In genomic region chr6:11906890-11907268, GRCm38 (mm10) we compare ENCODE assay signal across 8 mouse cellular contexts. TPM values are rescaled to one million over a fixed set of nuclear protein-coding genes. Genes with fewer than 3 reads are reported as not detected.
DNase-seq lines count a peak whose midpoint lies in the region; ATAC-seq and TF ChIP-seq lines count a peak whose summit lies in the region.

No protein-coding gene starts in this region.

- no peak for TF ChIP-seq CTCF in lung, adult 2 months (IDR thresholded peaks at IDR 0.05; ENCODE audit: insufficient read depth, low read length)

- WGBS in lung, adult 2 months: under 1% methylated on average over 5 of the region's 5 CpGs
- WGBS in hindbrain, embryonic 15.5 days: 2% methylated on average over 5 of the region's 5 CpGs
- WGBS in midbrain, embryonic 12.5 days: 2% methylated on average over 5 of the region's 5 CpGs

- H3K27me3 ChIP-seq in hindbrain, embryonic 15.5 days: no peaks in the 10 kb centered on the region
- no peaks in the 10 kb centered on the region for H3K27me3 ChIP-seq in midbrain, embryonic 12.5 days

- peak overlapping the region; percentile 88 for H3K27ac ChIP-seq in hindbrain, embryonic 15.5 days (replicated peaks)
- H3K27ac ChIP-seq in midbrain, embryonic 12.5 days (replicated peaks): peak overlapping the region; percentile 56

- ATAC-seq in common myeloid progenitor, adult 5-6 weeks (replicated peaks; ENCODE audit: low read depth, poor library complexity, severe bottlenecking): peak; percentile 39
- ATAC-seq in hindbrain, embryonic 15.5 days (ENCODE audit: low FRiP score, low read depth): peak; percentile 63
- no peak for ATAC-seq in midbrain, embryonic 12.5 days (ENCODE audit: low FRiP score, low read depth)

- TF ChIP-seq POLR2A in lung, adult 2 months (IDR thresholded peaks at IDR 0.05; ENCODE audit: borderline replicate concordance, extremely low read depth, low read depth, low read length): no peak

- no peaks in the 10 kb centered on the region for H3K9me3 ChIP-seq in hindbrain, embryonic 15.5 days
- H3K9me3 ChIP-seq in midbrain, embryonic 12.5 days: no peaks in the 10 kb centered on the region

- H3K4me1 ChIP-seq in lung, adult 2 months (ENCODE audit: control insufficient read depth, insufficient read depth, low read length): peaks cover 6% of the 10 kb centered on the region
- peaks cover 22% of the 10 kb centered on the region for H3K4me1 ChIP-seq in hindbrain, embryonic 15.5 days (replicated peaks)
- peaks cover 16% of the 10 kb centered on the region for H3K4me1 ChIP-seq in midbrain, embryonic 12.5 days

- H3K4me3 ChIP-seq in lung, adult 2 months (replicated peaks; ENCODE audit: extremely low read depth, low read depth, low read length): peak overlapping the region; percentile 100
- H3K4me3 ChIP-seq in hindbrain, embryonic 15.5 days: peak overlapping the region; percentile 91
- peak overlapping the region; percentile 81 for H3K4me3 ChIP-seq in midbrain, embryonic 12.5 days

- no peak for DNase-seq in lung, adult 2 months
- no peak for DNase-seq in lung, postnatal 36 days
- DNase-seq in T-cell, adult 2 months (ENCODE audit: low spot score): no peak
- DNase-seq in cerebellum, adult 11-12 months: no peak
- no peak for DNase-seq in yolk sac, embryonic 10.5 days (ENCODE audit: low spot score)

- peaks cover 11% of the 10 kb centered on the region for H3K36me3 ChIP-seq in hindbrain, embryonic 15.5 days
- peaks cover 16% of the 10 kb centered on the region for H3K36me3 ChIP-seq in midbrain, embryonic 12.5 days

- peak overlapping the region; percentile 96 for H3K9ac ChIP-seq in hindbrain, embryonic 15.5 days
- H3K9ac ChIP-seq in midbrain, embryonic 12.5 days (replicated peaks): peak overlapping the region; percentile 86

- H3K4me2 ChIP-seq in hindbrain, embryonic 15.5 days: peak overlapping the region; percentile 78
- H3K4me2 ChIP-seq in midbrain, embryonic 12.5 days (replicated peaks): peak overlapping the region; percentile 74

RNA-seq across cellular contexts. Expression of gene Ndufa4, which starts 0.4 kb away (rescaled TPM):
- 264 and 373 TPM in 2 replicates for polyA plus RNA-seq in lung, adult 2 months (2012; rRNA removed)
- 332 and 475 TPM in 2 replicates for total RNA-seq in common myeloid progenitor, adult 5-6 weeks (2017)
- 1,171 and 1,309 TPM in 2 replicates for polyA plus RNA-seq in hindbrain, embryonic 15.5 days (2015; fragmentation: Nextera tagmentation; extraction: Ambion mirVana)
- 735 and 776 TPM in 2 replicates for polyA plus RNA-seq in midbrain, embryonic 12.5 days (2016; fragmentation: Nextera tagmentation; extraction: Ambion mirVana)

RNA-seq across cellular contexts. Expression of gene Phf14, which starts 0.7 kb away (rescaled TPM):
- 3.8 and 6.6 TPM in 2 replicates for polyA plus RNA-seq in lung, adult 2 months (2012; rRNA removed)
- 146 and 162 TPM in 2 replicates for total RNA-seq in common myeloid progenitor, adult 5-6 weeks (2017)
- polyA plus RNA-seq in hindbrain, embryonic 15.5 days (2015; fragmentation: Nextera tagmentation; extraction: Ambion mirVana): 82.0 and 84.7 TPM in 2 replicates
- polyA plus RNA-seq in midbrain, embryonic 12.5 days (2016; fragmentation: Nextera tagmentation; extraction: Ambion mirVana): 104 and 115 TPM in 2 replicates

Comparison
In these comparisons a context has a peak if more than half of its experiments do, and no peak if none do; other contexts are left out.
1. RNA of gene Phf14, which starts 0.7 kb away (polyA plus RNA-seq): 104 to 115 TPM in midbrain, embryonic 12.5 days and 82.0 to 84.7 TPM in hindbrain, embryonic 15.5 days; 3.8 to 6.6 TPM in lung, adult 2 months; every median in the first group is over 10 times any median in the second.
2. Peak in every context shown above with its lines, with median percentiles within 50 percentile points of each other: H3K4me3 ChIP-seq.